Mouse (Mus musculus) embryo, embryonic 11.5 days (tissue): ENCODE measurements around the gene Lrmda.

Experiments
- DNase-seq: peaks from one replicate; pipeline ENCODE4 v3.0.0-alpha.2; 2012; ENCODE audit warnings: low read depth, low spot score

The Lrmda gene

GRCm38 (mm10) chr14:22228253-22228968 lies 208.9 kb downstream of the Lrmda start:
- DNase-seq, result no peak

GRCm38 (mm10) chr14:22240315-22240714 lies 220.8 kb downstream of the Lrmda start:
- no peak for DNase-seq

- no peak for DNase-seq
Measured at GRCm38 (mm10) chr14:22255458-22255857, 235.9 kb downstream of the Lrmda start.

- no peak for DNase-seq
Measured at GRCm38 (mm10) chr14:22256274-22256673, 236.8 kb downstream of the Lrmda start.

- no peak for DNase-seq
Measured at GRCm38 (mm10) chr14:22259376-22260032, 240.0 kb downstream of the Lrmda start.

GRCm38 (mm10) chr14:22260033-22260419 lies 240.5 kb downstream of the Lrmda start:
- no peak for DNase-seq

- DNase-seq, result no peak
Measured at GRCm38 (mm10) chr14:22265229-22265905, 245.9 kb downstream of the Lrmda start.

- no peak for DNase-seq
Measured at GRCm38 (mm10) chr14:22269812-22270211, 250.3 kb downstream of the Lrmda start.

GRCm38 (mm10) chr14:22278053-22278452 lies 258.5 kb downstream of the Lrmda start:
- no peak for DNase-seq

GRCm38 (mm10) chr14:22279591-22279990 lies 260.1 kb downstream of the Lrmda start:
- no peak for DNase-seq

- DNase-seq, result no peak
Measured at GRCm38 (mm10) chr14:22281630-22282029, 262.1 kb downstream of the Lrmda start.

- no peak for DNase-seq
Measured at GRCm38 (mm10) chr14:22282847-22283246, 263.3 kb downstream of the Lrmda start.

GRCm38 (mm10) chr14:22283722-22284121 lies 264.2 kb downstream of the Lrmda start:
- DNase-seq, result no peak

- DNase-seq, result no peak
Measured at GRCm38 (mm10) chr14:22284823-22285517, 265.5 kb downstream of the Lrmda start.

- no peak for DNase-seq
Measured at GRCm38 (mm10) chr14:22285826-22286225, 266.3 kb downstream of the Lrmda start.

GRCm38 (mm10) chr14:22288179-22288578 lies 268.7 kb downstream of the Lrmda start:
- no peak for DNase-seq

- no peak for DNase-seq
Measured at GRCm38 (mm10) chr14:22289380-22289922, 269.9 kb downstream of the Lrmda start.

- DNase-seq, result no peak
Measured at GRCm38 (mm10) chr14:22294371-22294770, 274.9 kb downstream of the Lrmda start.

GRCm38 (mm10) chr14:22296655-22297239 lies 277.2 kb downstream of the Lrmda start:
- no peak for DNase-seq

- no peak for DNase-seq
Measured at GRCm38 (mm10) chr14:22306759-22307158, 287.2 kb downstream of the Lrmda start.

GRCm38 (mm10) chr14:22308059-22308458 lies 288.5 kb downstream of the Lrmda start:
- no peak for DNase-seq
